In genomic region chr12:69094856-69095255, GRCm38 (mm10) we compare ENCODE assay signal across 19 mouse cellular contexts.
"Had no signal": no experiment of that assay in that cellular context is flagged by ENCODE, and none has a peak within 500 bp of the region (broad histone marks: within the 10 kb centered on the region; RNA-seq: fewer than 3 reads in every experiment).

No protein-coding gene starts in this region.

- H3K4me3 ChIP-seq: kidney, embryonic 15.5 days; liver, embryonic 13.5 days; midbrain, embryonic 12.5 days; midbrain, embryonic 15.5 days; neural tube, embryonic 12.5 days; neural tube, embryonic 15.5 days had no signal

- H3K9me3 ChIP-seq: kidney, embryonic 15.5 days; liver, embryonic 13.5 days; midbrain, embryonic 12.5 days; midbrain, embryonic 15.5 days; neural tube, embryonic 12.5 days; neural tube, embryonic 15.5 days had no signal

- H3K4me1 ChIP-seq: kidney, embryonic 15.5 days; liver, embryonic 13.5 days; midbrain, embryonic 12.5 days; midbrain, embryonic 15.5 days; neural tube, embryonic 12.5 days; neural tube, embryonic 15.5 days had no signal

- H3K9ac ChIP-seq: kidney, embryonic 15.5 days; liver, embryonic 13.5 days; midbrain, embryonic 12.5 days; midbrain, embryonic 15.5 days; neural tube, embryonic 12.5 days; neural tube, embryonic 15.5 days had no signal

- H3K27ac ChIP-seq: kidney, embryonic 15.5 days; liver, embryonic 13.5 days; macrophage; midbrain, embryonic 12.5 days; midbrain, embryonic 15.5 days; neural tube, embryonic 12.5 days; neural tube, embryonic 15.5 days had no signal

- ATAC-seq: midbrain, embryonic 15.5 days had no signal

- H3K4me2 ChIP-seq: kidney, embryonic 15.5 days; liver, embryonic 13.5 days; midbrain, embryonic 12.5 days; midbrain, embryonic 15.5 days; neural tube, embryonic 12.5 days; neural tube, embryonic 15.5 days had no signal

- DNase-seq: kidney, adult 11 months; kidney, adult 8-10 months; kidney, postnatal 10 days; kidney, postnatal 36 days; layer of hippocampus, postnatal 36 days; left cerebral cortex, postnatal 4 days; liver, embryonic 13.5 days; lung, adult 2 months; right cerebral cortex, adult 18-20 months; right cerebral cortex, postnatal 14 days; right cerebral cortex, postnatal 4 days; thymus, adult 18-20 months; thymus, postnatal 36 days had no signal

- H3K36me3 ChIP-seq: kidney, embryonic 15.5 days; liver, embryonic 13.5 days; midbrain, embryonic 12.5 days; midbrain, embryonic 15.5 days; neural tube, embryonic 12.5 days; neural tube, embryonic 15.5 days had no signal

- H3K27me3 ChIP-seq: kidney, embryonic 15.5 days; liver, embryonic 13.5 days; midbrain, embryonic 12.5 days; midbrain, embryonic 15.5 days; neural tube, embryonic 12.5 days; neural tube, embryonic 15.5 days had no signal
